Mouse (Mus musculus) cerebellum, adult 2 months (tissue): ENCODE results near the gene Abcg1.

Source experiments
- CTCF ChIP-seq: fragments of 200-500 bp; IDR thresholded peaks from 2 replicates; pipeline ENCODE4 v1.5.1; 2011; ENCODE audit warnings: low read depth, mild to moderate bottlenecking, control low read depth, low read length, moderate library complexity, borderline replicate concordance; ENCODE audit not compliant: insufficient read depth
- POLR2A ChIP-seq: fragments of 200-500 bp; IDR thresholded peaks from 2 replicates; pipeline ENCODE4 v1.6.1; 2011; ENCODE audit warnings: low read length, control low read depth, borderline replicate concordance; ENCODE audit not compliant: insufficient read depth

DNA sequence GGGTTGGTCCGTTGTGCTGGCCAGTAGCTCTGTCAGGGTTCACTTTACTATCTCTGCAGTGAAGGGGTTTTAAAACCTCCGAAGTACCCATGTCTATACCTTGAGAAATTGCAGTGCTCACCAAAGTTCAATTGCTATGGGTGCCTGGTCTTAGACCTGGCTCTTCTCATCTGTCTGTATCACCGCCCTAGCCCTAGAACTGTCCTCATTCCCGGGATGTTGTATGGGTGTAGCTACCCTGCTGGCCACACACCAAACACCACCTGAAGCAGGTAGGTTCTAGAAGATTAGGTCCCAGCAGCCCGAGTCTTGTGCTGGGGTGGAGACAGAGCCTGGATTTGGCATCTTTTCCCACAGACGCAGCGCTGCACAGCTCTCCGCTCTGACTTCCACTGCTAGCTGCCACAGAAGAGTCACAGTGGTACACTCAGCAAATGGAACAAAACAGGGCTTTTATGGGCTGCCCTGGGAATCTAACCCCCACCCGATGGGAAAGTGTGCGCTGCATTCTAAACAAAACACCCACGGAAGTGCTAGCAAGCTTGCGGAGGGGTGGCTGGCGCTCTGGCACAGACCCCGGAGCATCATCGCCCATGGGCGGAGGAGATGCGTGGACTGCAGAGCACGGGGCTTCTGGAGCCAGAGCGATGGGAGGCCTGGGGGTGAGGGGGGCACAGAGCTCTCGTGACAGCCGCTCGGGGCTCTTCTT lies 21.2 kb upstream of the Abcg1 start:
- TF ChIP-seq POLR2A (no peak), CTCF (no peak)
